Mouse (Mus musculus) erythroblast, embryonic 14.5 days (primary cell): ENCODE measurements around the gene Oxct2a.

Source experiments
- GATA1 ChIP-seq: IDR thresholded peaks from 2 replicates; pipeline ENCODE4 v1.6.1; 2012; ENCODE audit warnings: low read length, inconsistent platforms, mixed read lengths
- TAL1 ChIP-seq: IDR thresholded peaks from 3 replicates; pipeline ENCODE4 v1.6.1; 2012; ENCODE audit warnings: low read length, inconsistent platforms, mixed read lengths

DNA sequence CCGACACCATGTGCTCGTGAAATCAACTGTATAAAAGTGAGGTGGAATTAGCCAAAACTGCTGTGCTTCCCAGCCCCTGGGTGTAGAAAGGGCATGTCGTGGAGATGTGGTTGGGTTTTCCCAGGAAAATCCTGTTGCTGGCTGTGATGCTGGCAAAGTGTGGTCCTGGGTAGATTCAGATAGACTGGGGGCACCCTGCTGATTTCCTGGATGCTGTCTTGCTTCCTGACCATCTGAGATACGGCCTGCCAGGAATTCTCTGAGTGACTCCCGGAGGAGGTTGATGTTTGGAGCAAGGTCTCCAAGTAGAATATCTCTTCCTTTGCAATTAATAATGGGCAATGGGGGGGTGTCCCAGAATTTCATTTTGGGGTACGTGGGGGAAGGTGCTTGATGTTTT lies 5.5 kb upstream of the Oxct2a start:
- no peak for TF ChIP-seq GATA1
- no peak for TF ChIP-seq TAL1
